Mouse (Mus musculus): ENCODE data around the gene Acad12.
"Not testable (repeated sequence)": the region's sequence is repeated elsewhere in the genome, so short reads cannot be mapped to it uniquely, and the experiment has no call there.

The Acad12 gene

GRCm38 (mm10) chr5:121618592-121619513 lies at the start of gene Acad12:
Gene Acad12, minus strand, starts transcription at chr5:121618938.
- DNase-seq = peak; percentile 77 to 80

DNA sequence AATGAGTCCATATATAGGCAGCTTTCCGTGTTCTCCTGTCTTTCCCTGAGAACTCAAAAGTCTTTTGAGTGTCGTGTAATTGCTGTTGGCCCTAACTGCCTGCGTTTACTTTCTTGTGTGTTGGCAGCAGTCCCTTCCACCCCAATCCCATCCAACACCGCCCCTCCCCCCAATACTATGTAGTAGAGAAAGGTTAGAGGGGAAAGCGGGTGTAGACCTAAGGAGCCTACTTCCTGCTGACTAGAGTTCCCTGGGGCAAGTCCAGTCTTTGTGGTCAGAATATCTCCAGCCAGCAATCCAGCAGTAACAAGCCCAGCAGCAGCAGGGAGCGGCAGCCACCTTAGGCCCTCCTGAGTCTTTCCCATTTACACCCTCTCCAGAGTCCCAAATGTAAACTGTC lies 49.7 kb upstream of the Acad12 start:
- no peak for DNase-seq

DNA sequence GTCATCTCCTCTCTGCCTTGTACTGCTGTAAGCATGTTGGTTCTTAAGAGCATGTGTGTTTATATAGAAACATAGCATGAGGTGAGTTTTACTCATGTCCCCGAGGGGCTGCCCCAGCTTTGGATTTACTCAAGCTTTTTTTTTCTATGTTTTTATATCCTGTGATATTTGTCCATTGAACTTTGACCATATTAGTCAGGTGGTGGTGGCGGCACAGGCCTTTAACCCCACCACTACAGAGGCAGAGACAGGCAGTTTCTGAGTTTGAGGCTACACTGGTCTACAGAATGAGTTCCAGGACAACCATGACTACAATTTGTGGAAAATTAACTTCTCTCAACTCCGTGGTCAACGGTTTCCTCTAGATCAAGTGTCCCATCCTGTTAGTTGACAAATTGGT lies 48.3 kb upstream of the Acad12 start:
- DNase-seq = no peak

DNA sequence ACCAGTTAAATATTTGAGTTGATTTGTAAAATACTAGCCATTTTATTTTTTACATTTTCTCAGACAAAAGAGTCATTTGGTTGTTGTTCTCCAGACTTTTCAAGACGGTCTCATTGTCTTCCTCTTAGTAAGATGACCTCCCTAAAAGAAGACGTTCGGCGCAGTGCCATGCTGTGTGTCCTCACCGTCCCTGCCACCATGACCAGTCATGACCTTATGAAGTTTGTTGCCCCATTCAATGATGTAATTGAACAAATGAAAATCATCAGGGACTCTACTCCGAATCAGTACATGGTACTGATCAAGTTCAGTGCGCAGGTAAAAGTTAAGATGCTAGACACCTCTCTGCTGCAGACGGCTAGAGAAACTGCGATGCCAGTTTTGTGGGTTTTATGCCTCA lies 46.2 kb upstream of the Acad12 start:
- DNase-seq = no peak

DNA sequence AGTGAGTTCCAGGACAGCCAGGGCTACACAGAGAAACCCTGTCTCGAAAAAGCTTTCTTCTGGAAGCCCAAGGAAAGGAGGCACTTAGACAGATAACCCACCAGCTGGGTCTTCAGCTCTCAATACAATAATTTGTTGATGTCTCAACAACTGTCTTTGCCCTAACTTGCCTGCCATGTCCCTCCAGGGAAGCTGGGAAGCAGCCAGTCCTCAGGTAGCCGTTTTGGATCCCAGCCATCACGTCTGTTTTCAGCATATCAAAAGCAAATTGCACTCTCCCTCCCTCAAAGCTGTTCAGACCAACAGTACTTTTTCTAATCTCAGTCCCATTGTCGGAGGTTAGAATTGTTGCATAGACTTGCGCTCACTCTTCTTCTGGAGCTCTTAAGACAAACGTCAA lies 45.3 kb upstream of the Acad12 start:
- no peak for DNase-seq

- DNase-seq = no peak
Measured at GRCm38 (mm10) chr5:121663456-121663855, 44.7 kb upstream of the Acad12 start.

GRCm38 (mm10) chr5:121661494-121661893 lies 42.8 kb upstream of the Acad12 start:
- no peak for DNase-seq

GRCm38 (mm10) chr5:121660897-121661254 lies 42.1 kb upstream of the Acad12 start:
- peak in 1 of 2 experiments; percentile 30 for DNase-seq

DNA sequence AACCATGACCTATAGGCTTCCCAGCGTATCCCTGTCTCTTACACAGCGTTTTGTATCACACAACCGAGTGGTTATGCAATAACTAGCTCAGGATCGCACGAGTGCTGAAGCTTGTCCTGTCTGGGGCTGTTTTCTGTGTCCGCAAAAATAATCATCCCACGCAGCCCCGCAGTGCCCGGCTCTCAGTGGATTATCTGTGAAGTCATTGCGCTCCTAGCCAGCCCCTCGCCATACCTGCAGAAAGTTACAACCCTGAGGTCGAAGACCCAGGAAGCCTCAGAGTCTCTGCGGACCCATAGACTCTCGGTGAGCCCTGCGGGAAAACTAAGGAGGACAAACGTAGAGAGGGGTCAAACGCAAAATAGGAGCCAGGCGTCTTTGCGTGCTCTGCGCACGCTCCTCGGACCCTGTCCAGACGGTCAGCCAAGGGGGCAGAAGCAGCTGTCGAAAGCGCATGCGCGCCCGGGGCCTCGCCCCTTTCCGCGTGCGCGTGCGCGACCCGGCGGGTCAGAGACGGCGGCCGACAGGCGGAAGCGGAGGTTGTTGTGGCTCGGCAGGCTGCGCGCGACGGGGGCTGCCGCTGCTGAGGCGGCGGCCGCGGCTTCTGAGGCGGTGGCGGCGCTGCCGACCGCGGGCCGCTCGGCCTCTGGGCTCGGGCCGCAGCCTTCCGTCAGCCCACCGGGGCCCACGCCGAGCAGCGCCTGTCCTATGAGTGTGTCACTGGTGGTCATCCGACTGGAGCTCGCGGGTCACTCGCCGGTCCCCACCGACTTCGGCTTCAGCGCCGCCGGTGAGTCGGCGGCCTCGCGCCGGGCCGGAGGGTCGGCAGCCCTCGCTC lies 41.5 kb upstream of the Acad12 start, which contains the start of the genes Acad10 and Brap:
Gene Acad10, minus strand, starts transcription at position 456 of the 838 bp plus-strand sequence.
Gene Brap, plus strand, starts transcription at position 505 of the 838 bp plus-strand sequence.
- peak; percentile 93 to 94 for DNase-seq

DNA sequence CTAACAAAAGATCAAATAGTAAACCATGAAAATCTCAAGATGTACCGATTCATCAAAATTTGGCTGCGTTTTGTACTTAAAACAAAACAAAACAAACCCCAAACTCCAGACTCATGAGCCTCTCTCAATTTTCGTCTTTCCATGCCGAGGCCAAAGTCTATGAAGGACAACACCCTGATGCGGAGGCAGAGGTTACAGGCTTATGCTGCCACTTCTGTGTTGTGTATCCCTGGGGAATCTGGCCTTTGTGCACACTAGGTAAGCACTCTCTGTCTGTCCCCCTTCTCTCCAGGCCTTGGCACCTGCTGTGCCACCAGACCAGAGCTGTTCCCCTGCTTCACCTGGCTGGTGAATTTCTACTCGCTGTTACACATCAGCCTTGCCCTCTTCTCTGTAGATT lies 38.9 kb upstream of the Acad12 start:
- DNase-seq = not testable (repeated sequence)

DNA sequence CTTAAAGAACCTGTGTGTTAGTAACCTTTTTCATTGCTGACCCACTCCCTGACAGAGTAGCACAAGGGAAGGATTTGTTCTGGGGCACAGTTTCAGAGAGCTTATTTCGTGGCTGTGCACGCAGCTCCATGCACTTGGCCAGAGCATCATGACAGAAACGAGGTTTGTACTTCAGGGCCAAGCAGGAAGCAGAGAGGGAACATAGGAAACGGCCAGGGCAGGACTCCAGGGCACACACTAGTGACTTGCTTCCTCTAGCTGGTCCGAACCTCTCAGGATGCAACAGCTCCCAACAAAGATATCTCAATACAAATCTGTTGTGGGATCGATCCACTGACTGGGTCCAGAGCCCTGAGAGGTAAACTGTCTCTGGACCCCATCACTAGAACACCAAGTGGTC lies 38.1 kb upstream of the Acad12 start:
- DNase-seq = not testable (repeated sequence)

GRCm38 (mm10) chr5:121654526-121654925 lies 35.8 kb upstream of the Acad12 start:
- DNase-seq = no peak

DNA sequence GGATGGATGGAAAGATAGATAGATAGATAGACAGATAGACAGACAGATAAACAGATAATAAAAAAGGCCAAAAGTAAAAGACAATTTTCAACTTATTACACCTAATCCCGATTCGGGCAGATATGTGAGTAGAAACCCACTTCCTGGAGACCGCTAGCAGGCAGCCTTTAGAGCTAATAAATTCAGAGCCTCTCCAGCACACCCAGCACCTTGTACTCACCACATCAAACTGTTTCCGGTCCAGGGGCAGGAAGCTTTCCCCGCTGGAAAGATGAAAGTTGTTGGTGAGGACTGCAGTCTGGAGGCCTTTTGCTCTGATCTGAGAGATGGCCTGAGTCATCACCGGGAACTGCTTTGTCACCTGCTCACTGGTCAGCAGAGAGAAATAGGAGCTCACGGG lies 30.4 kb upstream of the Acad12 start:
- no peak for DNase-seq

DNA sequence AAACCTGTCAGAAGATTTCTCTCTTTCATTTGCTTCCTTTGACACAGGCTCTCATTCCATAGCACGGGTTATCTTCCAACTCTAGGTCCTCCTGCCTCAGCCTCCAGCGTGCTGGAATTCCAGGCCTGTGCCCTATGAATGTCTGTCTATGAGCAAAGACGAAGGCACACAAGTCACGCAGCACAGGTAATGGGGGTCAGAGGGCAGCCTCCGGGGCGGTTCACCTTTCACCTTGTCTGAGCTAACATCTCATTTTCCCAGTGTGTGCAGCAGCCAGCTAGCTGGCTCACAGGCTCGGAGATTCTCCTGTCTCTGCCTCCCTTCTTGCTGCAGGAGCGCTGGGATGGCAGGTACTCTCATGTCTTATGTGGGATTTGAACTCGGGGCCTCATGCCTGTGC lies 20.9 kb upstream of the Acad12 start:
- no peak for DNase-seq

DNA sequence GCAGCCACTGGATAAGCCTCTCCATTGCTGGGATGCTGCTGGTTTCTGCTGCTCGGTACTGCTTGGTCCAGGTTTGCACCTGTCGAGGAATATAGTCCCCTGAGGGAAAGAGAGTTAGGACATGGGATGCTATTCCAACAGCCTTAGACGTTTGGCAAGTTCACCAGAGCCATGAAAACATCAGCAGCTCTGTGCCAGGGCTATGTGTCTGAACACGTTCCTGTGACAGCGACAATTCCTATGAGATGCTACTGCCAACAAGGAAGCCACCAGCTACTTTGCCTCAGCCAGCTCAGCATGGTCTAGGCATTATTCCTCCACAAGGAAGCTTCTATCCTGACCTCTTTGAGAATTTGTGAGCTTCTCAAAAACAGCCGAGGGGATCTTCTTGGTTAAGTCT lies 18.6 kb upstream of the Acad12 start:
- no peak for DNase-seq

- no peak for DNase-seq
Measured at GRCm38 (mm10) chr5:121634668-121635067, 15.9 kb upstream of the Acad12 start.

DNA sequence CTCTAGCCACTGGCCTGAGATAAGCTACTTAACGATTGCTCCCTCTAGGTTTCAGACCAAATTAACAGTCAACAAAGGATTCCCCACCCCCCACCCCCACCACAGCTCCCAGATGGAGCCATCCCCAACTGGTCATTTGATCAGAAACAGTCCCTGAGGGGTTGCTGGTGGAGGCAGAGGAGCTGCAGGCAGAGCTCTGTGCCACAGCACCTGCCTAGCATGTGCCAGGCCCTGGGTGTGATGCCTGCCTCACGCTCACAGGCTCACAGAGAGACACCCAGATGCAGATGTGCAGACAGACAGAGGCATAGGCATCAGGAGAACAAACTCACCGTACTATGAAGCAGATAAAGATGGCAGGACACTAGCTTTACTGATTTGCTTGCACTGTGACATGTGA lies 14.1 kb upstream of the Acad12 start:
- no peak for DNase-seq

DNA sequence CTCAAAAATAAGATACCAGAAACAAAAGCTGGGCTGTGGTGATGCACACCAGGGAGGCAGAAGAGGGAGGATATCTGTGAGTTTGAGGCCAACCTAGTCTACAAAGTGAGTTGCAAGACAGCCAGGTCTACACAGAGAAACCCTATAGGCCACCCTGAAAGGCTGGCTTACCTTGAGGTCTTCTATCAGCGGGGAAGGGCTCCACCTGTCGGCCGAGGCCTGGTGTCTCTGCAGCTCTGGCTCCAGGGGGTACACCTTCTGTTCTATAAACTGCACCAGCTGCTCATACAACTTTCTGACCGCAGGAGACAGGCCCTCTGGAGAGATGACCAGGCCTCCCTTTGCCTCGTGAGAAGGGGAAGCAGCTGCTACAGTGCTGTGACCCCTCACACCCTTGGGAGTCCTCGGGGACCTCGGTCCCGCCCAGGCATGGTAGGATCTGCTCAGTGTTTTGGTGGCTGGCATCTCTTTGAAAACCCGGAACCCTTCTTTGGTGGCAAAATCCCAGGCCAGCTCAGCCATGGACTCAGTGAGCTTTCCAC lies 12.4 kb upstream of the Acad12 start:
- peak; percentile 20 to 21 for DNase-seq

GRCm38 (mm10) chr5:121627871-121628270 lies 9.1 kb upstream of the Acad12 start:
- DNase-seq = peak; percentile 67 to 74

GRCm38 (mm10) chr5:121623241-121623640 lies 4.5 kb upstream of the Acad12 start:
- no peak for DNase-seq

- no peak for DNase-seq
Measured at GRCm38 (mm10) chr5:121621102-121621501, 2.4 kb upstream of the Acad12 start.

DNA sequence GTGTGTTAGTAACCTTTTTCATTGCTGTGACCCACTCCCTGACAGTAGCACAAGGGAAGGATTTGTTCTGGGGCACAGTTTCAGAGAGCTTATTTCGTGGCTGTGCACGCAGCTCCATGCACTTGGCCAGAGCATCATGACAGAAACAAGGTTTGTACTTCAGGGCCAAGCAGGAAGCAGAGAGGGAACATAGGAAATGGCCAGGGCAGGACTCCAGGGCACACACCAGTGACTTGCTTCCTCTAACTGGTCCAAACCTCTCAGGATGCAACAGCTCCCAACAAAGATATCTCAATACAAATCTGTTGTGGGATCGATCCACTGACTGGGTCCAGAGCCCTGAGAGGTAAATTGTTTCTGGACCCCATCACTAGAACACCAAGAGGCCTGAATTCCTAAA lies 3.8 kb downstream of the Acad12 start:
- not testable (repeated sequence) for DNase-seq

DNA sequence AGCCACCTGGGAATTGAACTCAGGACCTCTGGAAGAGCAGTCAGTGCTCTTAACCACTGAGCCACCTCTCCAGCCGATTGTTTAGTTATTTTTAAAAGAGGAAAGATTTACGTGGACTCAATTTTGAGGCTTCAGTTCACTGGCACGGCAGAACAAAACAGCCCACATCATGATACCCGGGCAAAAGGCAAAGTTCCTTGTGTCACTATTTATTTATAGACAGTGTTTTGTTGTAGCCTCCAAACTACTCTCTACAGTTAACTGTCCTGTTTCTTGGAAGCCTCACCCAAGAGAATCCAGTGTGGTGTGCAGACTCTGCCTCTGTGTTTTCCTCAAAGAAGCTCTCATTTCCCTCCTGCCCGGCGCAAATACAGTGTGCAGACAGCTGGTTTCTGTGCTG lies 6.7 kb downstream of the Acad12 start:
- DNase-seq = no peak

Measured in thymus, postnatal 36 days (tissue).